Mouse (Mus musculus): ENCODE data around the gene Itpr3.
A peak's percentile ranks its signal among the peaks of the same experiment; 100 is the strongest.

Gene Itpr3

GRCm38 (mm10) chr17:27039432-27040102, 17.5 kb upstream of the Itpr3 start:
- DNase-seq: no peak

- peak; percentile 68 for DNase-seq
These were observed 16.6 kb upstream of the Itpr3 start for GRCm38 (mm10) chr17:27040304-27041045.

- DNase-seq: no peak
These were observed 15.9 kb upstream of the Itpr3 start for GRCm38 (mm10) chr17:27041046-27041786.

GRCm38 (mm10) chr17:27041787-27042055, 15.4 kb upstream of the Itpr3 start:
- DNase-seq: no peak

GRCm38 (mm10) chr17:27042840-27043239, 14.3 kb upstream of the Itpr3 start:
- DNase-seq: no peak

- no peak for DNase-seq
These were observed 11.9 kb upstream of the Itpr3 start for GRCm38 (mm10) chr17:27045164-27045563.

- peak; percentile 53 for DNase-seq
These were observed 9.2 kb upstream of the Itpr3 start for GRCm38 (mm10) chr17:27047762-27048444.

GRCm38 (mm10) chr17:27048445-27049239, 8.5 kb upstream of the Itpr3 start:
- DNase-seq: no peak

- DNase-seq: no peak
These were observed 6.3 kb upstream of the Itpr3 start for GRCm38 (mm10) chr17:27050853-27051252.

GRCm38 (mm10) chr17:27051514-27051913, 5.6 kb upstream of the Itpr3 start:
- DNase-seq: peak; percentile 86

GRCm38 (mm10) chr17:27056170-27056569, 934 bp upstream of the Itpr3 start:
- DNase-seq: peak; percentile 76

GRCm38 (mm10) chr17:27057517-27058055, 482 bp downstream of the Itpr3 start:
- peak; percentile 51 for DNase-seq

- DNase-seq: no peak
These were observed 3.6 kb downstream of the Itpr3 start for GRCm38 (mm10) chr17:27060698-27061097.

GRCm38 (mm10) chr17:27061727-27062126, 4.6 kb downstream of the Itpr3 start:
- DNase-seq: no peak

- no peak for DNase-seq
These were observed 5.6 kb downstream of the Itpr3 start for GRCm38 (mm10) chr17:27062684-27063083.

GRCm38 (mm10) chr17:27063717-27064116, 6.6 kb downstream of the Itpr3 start:
- no peak for DNase-seq

GRCm38 (mm10) chr17:27064195-27064594, 7.1 kb downstream of the Itpr3 start:
- no peak for DNase-seq

- no peak for DNase-seq
These were observed 9.0 kb downstream of the Itpr3 start for GRCm38 (mm10) chr17:27066065-27066464.

- no peak for DNase-seq
These were observed 12.0 kb downstream of the Itpr3 start for GRCm38 (mm10) chr17:27069071-27069470.

- DNase-seq: no peak
These were observed 13.8 kb downstream of the Itpr3 start for GRCm38 (mm10) chr17:27070913-27071312.

GRCm38 (mm10) chr17:27071630-27072029, 14.5 kb downstream of the Itpr3 start:
- DNase-seq: peak; percentile 87

GRCm38 (mm10) chr17:27072363-27072762, 15.3 kb downstream of the Itpr3 start:
- no peak for DNase-seq
